Mouse (Mus musculus): ENCODE data around the gene Dse. TPM values are rescaled to one million over a fixed set of nuclear protein-coding genes. Genes with fewer than 3 reads are reported as not detected.

Gene Dse
- 12.8 and 12.9 TPM in 2 replicates for polyA plus RNA-seq (2015; fragmentation: Nextera tagmentation; extraction: Ambion mirVana)

GRCm38 (mm10) chr10:34207503-34207850 lies at the start of gene Dse:
Gene Dse, minus strand, starts transcription at chr10:34207715.

GRCm38 (mm10) chr10:34127392-34128378 lies 79.8 kb downstream of the Dse start, which contains the start of gene Calhm6:
Gene Calhm6, minus strand, starts transcription at chr10:34127984.

Other genes with a start within 250 kb of the Dse start
- gene Rwdd1, start 188.1 kb downstream of the Dse start, polyA plus RNA-seq (2015; fragmentation: Nextera tagmentation; extraction: Ambion mirVana), result 132 and 134 TPM in 2 replicates
- gene Trappc3l, start 170.1 kb downstream of the Dse start, polyA plus RNA-seq (2015; fragmentation: Nextera tagmentation; extraction: Ambion mirVana), result not detected in 2 replicates
- gene Calhm4, start 163.4 kb downstream of the Dse start, polyA plus RNA-seq (2015; fragmentation: Nextera tagmentation; extraction: Ambion mirVana), result not detected in 2 replicates
- 0.37 and 0.82 TPM in 2 replicates for gene Calhm5, start 111.2 kb downstream of the Dse start, polyA plus RNA-seq (2015; fragmentation: Nextera tagmentation; extraction: Ambion mirVana)
- gene Calhm6, start 79.7 kb downstream of the Dse start, polyA plus RNA-seq (2015; fragmentation: Nextera tagmentation; extraction: Ambion mirVana), result 1.9 and 4.1 TPM in 2 replicates
- gene Tspyl1, start 74.5 kb upstream of the Dse start, polyA plus RNA-seq (2015; fragmentation: Nextera tagmentation; extraction: Ambion mirVana), result 70.9 and 81.9 TPM in 2 replicates
- 28.8 and 52.4 TPM in 2 replicates for gene Tspyl4, start 89.7 kb upstream of the Dse start, polyA plus RNA-seq (2015; fragmentation: Nextera tagmentation; extraction: Ambion mirVana)
- gene Col10a1, start 182.3 kb upstream of the Dse start, polyA plus RNA-seq (2015; fragmentation: Nextera tagmentation; extraction: Ambion mirVana), result 0.33 TPM in 2 replicates
- 6.8 and 13.2 TPM in 2 replicates for gene Nt5dc1, start 210.8 kb upstream of the Dse start, polyA plus RNA-seq (2015; fragmentation: Nextera tagmentation; extraction: Ambion mirVana)

Measured in adrenal gland, postnatal 0 days (tissue).